Mouse (Mus musculus) spleen, embryonic (tissue): ENCODE data around the gene Map2k6.
"Not testable (repeated sequence)": the region's sequence is repeated elsewhere in the genome, so short reads cannot be mapped to it uniquely, and the experiment has no call there.

Source experiments
- CTCF ChIA-PET: fragments of 350-600 bp; sonication (Branson Sonifier 250); formaldehyde crosslinking; loops from one replicate; lab custom pipeline; 2022; lab: Charles Lee

Gene Map2k6

DNA sequence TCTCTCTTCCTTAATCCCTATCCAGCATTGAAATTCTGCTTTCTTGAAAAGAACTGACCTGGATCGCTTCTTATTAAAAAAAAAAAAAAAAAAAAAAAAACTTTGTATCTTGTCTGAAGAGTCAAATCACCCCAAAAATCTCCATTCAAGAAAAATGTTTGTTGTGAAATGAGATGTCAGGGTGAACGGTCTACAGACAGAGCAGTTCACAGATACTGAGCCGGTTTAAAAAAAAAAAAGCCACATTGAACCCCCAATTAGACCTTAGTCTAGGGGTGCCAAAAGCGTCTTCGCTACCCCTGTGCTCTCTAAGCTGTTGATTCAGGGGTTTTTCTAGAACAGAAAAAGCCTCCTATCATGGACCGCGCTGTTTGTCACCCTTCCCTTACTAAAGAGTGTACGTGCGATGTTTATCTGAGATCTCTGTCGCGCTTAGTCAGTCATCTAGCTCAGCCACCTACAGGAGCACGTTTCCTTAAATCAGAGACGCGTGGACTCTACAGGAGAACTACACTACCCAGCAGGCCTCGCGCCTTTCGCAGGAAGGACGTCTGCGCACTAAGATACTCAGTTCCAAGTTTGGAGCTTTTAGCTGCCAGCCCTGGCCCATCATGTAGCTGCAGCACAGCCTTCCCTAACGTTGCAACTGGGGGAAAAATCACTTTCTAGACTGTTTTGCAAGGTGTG, at the start of gene Map2k6:
Gene Map2k6 (plus strand): TSS at position 570 of the 687 bp plus-strand sequence.
- CTCF ChIA-PET = no interaction called here

DNA sequence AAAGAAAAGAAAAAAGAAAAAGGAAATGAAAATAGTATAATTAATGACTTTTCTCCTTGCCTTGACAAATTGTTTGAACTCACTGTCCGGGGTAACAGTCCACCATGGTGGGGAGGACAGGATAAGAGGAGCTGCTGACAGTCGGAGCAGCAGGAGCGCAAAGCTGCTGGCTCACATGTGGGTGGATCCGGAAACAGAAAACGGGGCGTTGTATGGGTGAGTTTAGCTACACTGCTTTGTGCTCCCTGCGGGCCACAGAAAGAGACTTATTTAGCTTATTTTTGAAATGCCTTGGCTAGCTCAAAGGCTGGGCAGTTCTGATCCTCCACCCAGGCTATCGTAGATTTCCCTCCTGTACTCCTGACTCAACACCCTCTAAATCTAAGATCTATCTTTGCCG, 44.7 kb upstream of the Map2k6 start:
- CTCF ChIA-PET = interaction anchor here (0.8 kb wide), 1 partner anchor 41 kb away, joined by 4 read pairs; no protein-coding TSS in a partner anchor

- CTCF ChIA-PET = not testable (repeated sequence)
Observed at GRCm38 (mm10) chr11:110355131-110355530, 43.8 kb upstream of the Map2k6 start.

- CTCF ChIA-PET = interaction anchor here (0.6 kb wide), 1 partner anchor 689 kb away, joined by 3 read pairs; no protein-coding TSS in a partner anchor
Observed at GRCm38 (mm10) chr11:110357756-110358551, 41.0 kb upstream of the Map2k6 start.

DNA sequence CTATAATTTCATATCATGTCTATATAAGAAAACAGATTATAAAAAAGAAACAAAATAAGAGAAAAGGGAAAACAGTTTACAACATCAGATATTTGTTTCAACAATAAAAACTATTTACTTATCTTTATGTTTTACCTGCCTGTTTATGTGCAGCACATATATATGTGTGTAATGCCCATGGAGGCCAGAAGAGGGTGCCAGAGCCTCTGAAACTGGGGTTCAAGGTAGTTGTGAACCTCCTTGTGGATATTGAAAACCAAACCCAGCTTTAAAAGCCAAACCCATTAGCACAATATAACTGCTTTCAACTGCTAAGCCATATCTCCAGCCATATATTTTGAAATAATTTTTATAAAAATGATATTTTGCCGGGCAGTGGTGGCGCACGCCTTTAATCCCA, 33.9 kb upstream of the Map2k6 start:
- CTCF ChIA-PET = interaction anchor here (0.6 kb wide), 1 partner anchor 15 kb away, joined by 3 read pairs; no protein-coding TSS in a partner anchor

- CTCF ChIA-PET = interaction anchor here (0.6 to 1.4 kb wide), 4 partner anchors 11 to 1479 kb away, joined by 3 to 5 read pairs (median 4); no protein-coding TSS in a partner anchor
Observed at GRCm38 (mm10) chr11:110366902-110367301, 32.0 kb upstream of the Map2k6 start.

DNA sequence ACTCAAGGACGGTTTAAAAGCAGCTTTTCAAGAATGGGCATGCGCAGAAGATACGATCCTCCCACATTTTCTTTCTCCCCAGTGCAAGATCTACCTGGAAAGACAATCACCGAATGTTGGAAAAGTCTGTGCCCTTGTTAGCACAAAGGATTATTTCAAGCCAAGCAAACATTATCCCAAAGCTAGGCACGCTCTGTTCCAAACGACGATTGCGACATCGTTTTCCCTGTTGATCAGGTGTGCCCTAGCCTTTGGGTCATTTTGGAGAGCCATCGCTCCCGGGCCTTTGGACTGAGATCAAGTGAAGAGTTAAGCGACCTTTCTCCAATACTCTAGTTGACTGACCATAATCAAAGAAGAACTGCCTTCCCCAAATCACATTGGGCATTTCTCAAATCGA, 31.3 kb upstream of the Map2k6 start:
- CTCF ChIA-PET = interaction anchor here (0.6 kb wide), 1 partner anchor 73 kb away, joined by 5 read pairs; no protein-coding TSS in a partner anchor

DNA sequence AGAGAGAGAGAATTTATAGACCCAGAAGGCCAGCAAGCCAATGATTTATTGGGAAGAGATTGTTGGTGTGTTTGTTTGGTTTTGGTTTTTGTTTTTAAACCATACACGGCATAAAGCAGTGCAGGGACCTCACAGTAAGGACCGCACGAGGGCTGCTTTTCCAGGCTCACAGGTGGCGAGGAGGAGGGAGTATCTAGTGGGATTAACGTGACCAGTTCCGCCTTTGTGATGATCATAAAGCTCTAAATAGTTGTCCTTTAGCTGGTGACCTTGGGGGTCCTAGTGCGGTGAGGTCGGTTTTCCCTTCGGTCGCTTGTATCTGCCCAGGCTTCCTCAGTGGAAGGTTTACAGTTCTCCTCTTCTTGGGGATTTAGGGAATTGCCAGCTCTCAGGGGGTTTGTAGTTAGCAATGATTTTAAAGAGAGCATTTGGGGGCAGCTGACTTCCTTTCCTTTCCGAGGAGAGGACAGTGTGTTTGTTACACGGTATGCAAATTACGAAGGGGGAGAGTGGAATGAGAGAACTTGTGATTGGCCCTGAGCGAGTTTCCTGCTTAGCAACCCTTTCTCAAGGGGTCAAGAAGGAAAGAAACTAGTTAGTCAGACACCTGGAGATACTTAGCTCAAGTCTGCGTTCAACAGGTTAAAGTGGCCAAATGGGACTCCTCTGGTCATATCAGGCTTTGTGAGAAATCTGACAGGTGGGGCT, 29.5 kb upstream of the Map2k6 start:
- CTCF ChIA-PET = no interaction called here

- CTCF ChIA-PET = interaction anchor here (0.6 kb wide), 1 partner anchor 64 kb away, joined by 3 read pairs; no protein-coding TSS in a partner anchor
Observed at GRCm38 (mm10) chr11:110371827-110372226, 27.1 kb upstream of the Map2k6 start.

- CTCF ChIA-PET = no interaction called here
Observed at GRCm38 (mm10) chr11:110372266-110372954, 26.5 kb upstream of the Map2k6 start.

- CTCF ChIA-PET = interaction anchor here (0.9 kb wide), 1 partner anchor 36 kb away, joined by 3 read pairs; no protein-coding TSS in a partner anchor
Observed at GRCm38 (mm10) chr11:110374036-110374435, 24.9 kb upstream of the Map2k6 start.

DNA sequence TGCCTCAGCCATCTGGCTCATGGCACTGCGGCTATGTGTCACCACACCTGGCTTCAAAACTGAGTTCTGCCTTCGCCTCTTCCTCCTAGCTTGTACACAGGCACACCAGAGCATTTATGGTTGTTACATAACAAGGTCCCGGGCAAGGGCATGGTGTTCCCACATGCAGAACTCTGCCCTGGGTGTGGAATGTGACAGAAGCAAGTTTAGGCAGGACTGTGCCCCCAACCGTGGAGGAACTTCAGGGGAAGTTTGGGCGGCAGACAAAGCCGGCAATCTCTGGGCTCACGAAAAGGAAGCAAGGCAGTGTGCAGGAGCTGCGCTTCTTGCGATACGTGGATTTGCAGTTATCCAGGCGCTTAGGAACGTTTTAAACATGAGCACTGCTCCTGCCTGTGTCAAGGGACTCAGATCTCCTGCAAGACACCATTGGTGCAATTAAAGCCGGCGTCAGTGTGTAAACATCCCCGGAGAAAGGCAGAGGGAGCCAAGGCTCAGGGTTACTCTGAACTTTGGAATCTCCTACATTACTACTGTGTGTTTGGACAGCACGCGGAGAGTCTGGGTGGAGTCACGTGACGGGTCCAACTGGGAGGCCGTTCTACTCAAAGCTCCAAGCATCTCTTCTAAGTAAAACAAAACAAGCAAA, 19.1 kb upstream of the Map2k6 start:
- CTCF ChIA-PET = interaction anchor here (0.6 to 1.3 kb wide), 6 partner anchors 9 to 1389 kb away, joined by 3 to 18 read pairs (median 4); no protein-coding TSS in a partner anchor

GRCm38 (mm10) chr11:110380310-110380668, 18.6 kb upstream of the Map2k6 start:
- CTCF ChIA-PET = no interaction called here

DNA sequence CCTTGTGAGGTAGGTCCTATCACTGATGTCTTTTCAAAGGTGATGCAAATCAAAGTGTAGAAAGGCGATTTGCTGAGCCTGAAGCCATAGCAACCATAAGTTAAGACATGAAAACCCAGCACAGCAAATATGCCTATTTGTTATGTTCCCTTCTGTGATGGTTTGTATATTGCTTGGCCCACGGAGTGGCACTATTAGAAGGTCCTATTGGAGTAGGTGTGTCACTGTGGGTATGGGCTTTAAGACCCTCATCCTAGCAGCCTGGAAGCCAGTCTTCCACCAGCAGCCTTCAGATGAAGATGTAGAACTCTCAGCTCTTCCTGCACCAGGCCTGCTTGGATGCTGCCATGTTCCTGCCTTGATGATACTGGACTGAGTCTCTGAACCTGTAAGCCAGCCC, 13.4 kb upstream of the Map2k6 start:
- CTCF ChIA-PET = no interaction called here

DNA sequence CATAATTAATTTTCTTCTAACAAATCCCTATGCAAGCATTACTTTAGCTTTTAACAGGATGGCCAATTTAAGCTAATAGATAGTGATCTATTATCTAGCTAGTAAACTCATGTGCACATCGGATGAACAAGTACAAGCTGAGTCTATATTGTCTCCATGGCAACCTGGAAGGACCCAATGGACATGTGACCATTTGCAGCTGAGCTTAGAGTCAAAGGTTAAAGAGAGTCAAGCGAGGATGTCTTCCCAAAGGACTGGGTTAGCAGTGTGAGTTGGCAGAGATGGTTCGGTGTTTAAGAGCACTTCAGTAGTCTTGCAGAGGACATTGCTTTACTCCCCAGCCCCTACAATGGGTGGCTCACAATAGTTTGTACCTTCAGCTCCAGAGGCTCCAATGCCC, 6.2 kb upstream of the Map2k6 start:
- CTCF ChIA-PET = no interaction called here

DNA sequence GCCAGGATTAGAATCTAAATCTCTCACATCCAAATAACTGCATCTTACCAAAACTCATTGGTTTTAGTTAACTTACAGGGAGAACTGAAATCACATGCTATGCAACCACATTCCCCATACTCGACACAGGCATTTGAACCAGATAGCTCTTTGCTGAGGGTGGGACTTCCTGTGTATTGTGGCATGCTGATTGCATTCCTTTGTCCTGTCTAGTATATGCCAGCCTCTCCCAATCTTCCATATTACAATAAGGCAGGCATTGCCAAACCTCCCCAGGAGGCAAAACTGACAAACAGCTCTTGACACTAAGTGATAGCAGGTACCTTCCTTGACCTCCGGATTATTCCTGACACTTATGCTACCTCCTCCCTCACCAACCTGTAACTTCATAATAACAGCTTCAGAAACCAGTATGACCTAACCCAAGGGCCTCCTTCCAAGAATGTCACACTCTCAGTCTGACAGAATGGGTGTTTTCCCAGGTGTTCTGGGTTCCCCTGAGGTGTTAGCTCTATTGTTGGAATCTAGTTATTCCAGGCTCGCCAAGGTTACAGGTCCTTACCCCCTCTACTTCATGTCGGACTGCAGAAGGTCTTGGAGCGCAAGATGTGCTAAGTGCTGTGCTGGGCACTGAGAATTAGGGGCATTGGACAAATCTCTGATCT, 4.0 kb upstream of the Map2k6 start:
- CTCF ChIA-PET = interaction anchor here (0.5 kb wide), 1 partner anchor 41 kb away, joined by 4 read pairs; no protein-coding TSS in a partner anchor

- CTCF ChIA-PET = no interaction called here
Observed at GRCm38 (mm10) chr11:110396085-110396484, 2.8 kb upstream of the Map2k6 start.

- CTCF ChIA-PET = no interaction called here
Observed at GRCm38 (mm10) chr11:110399240-110400150, 573 bp downstream of the Map2k6 start.

- CTCF ChIA-PET = interaction anchor here (0.6 kb wide), 1 partner anchor 41 kb away, joined by 3 read pairs; no protein-coding TSS in a partner anchor
Observed at GRCm38 (mm10) chr11:110400283-110400682, 1.4 kb downstream of the Map2k6 start.
